Mouse (Mus musculus) ovary, postnatal 14 days (tissue): ENCODE measurements around the gene Dcp1a.
"Not testable (repeated sequence)": the region's sequence is repeated elsewhere in the genome, so short reads cannot be mapped to it uniquely, and the experiment has no call there.

ENCODE experiments used
- DNase-seq: peaks from one replicate; pipeline ENCODE4 v3.0.0; 2022; ENCODE audit warnings: low spot score

The Dcp1a gene

GRCm38 (mm10) chr14:30519323-30519722, 40.0 kb downstream of the Dcp1a start:
- no peak for DNase-seq

- DNase-seq, result no peak
Measured at GRCm38 (mm10) chr14:30523356-30523755, 44.0 kb downstream of the Dcp1a start.

GRCm38 (mm10) chr14:30528392-30528791, 49.1 kb downstream of the Dcp1a start:
- DNase-seq, result no peak

- no peak for DNase-seq
Measured at GRCm38 (mm10) chr14:30528961-30529360, 49.6 kb downstream of the Dcp1a start.

- DNase-seq, result no peak
Measured at GRCm38 (mm10) chr14:30529454-30529853, 50.1 kb downstream of the Dcp1a start.

GRCm38 (mm10) chr14:30530726-30531269, 51.5 kb downstream of the Dcp1a start:
- DNase-seq, result peak; percentile 54

GRCm38 (mm10) chr14:30531431-30531830, 52.1 kb downstream of the Dcp1a start:
- DNase-seq, result no peak

- DNase-seq, result no peak
Measured at GRCm38 (mm10) chr14:30531896-30532295, 52.6 kb downstream of the Dcp1a start.

GRCm38 (mm10) chr14:30533780-30534450, 54.6 kb downstream of the Dcp1a start:
- DNase-seq, result no peak

- peak; percentile 55 for DNase-seq
Measured at GRCm38 (mm10) chr14:30541541-30541940, 62.2 kb downstream of the Dcp1a start.

GRCm38 (mm10) chr14:30543331-30543730, 64.0 kb downstream of the Dcp1a start:
- not testable (repeated sequence) for DNase-seq

- peak; percentile 72 for DNase-seq
Measured at GRCm38 (mm10) chr14:30548131-30548720, 68.9 kb downstream of the Dcp1a start, which contains the start of gene Tkt. Gene Tkt (plus strand): TSS chr14:30548359.

- DNase-seq, result peak; percentile 92
Measured at GRCm38 (mm10) chr14:30548965-30549776, 69.8 kb downstream of the Dcp1a start.

- no peak for DNase-seq
Measured at GRCm38 (mm10) chr14:30549777-30550149, 70.4 kb downstream of the Dcp1a start.

- DNase-seq, result no peak
Measured at GRCm38 (mm10) chr14:30550232-30551070, 71.1 kb downstream of the Dcp1a start.

GRCm38 (mm10) chr14:30551509-30551908, 72.2 kb downstream of the Dcp1a start:
- DNase-seq, result no peak

- no peak for DNase-seq
Measured at GRCm38 (mm10) chr14:30551981-30552380, 72.6 kb downstream of the Dcp1a start.

GRCm38 (mm10) chr14:30553185-30553584, 73.8 kb downstream of the Dcp1a start:
- no peak for DNase-seq

- DNase-seq, result no peak
Measured at GRCm38 (mm10) chr14:30556651-30557050, 77.3 kb downstream of the Dcp1a start.

- DNase-seq, result no peak
Measured at GRCm38 (mm10) chr14:30557730-30558129, 78.4 kb downstream of the Dcp1a start.

- DNase-seq, result no peak
Measured at GRCm38 (mm10) chr14:30559321-30559850, 80.1 kb downstream of the Dcp1a start.
